Mouse (Mus musculus) spleen, adult 2 months (tissue): ENCODE results near the gene Ldb3. TPM values are rescaled to one million over a fixed set of nuclear protein-coding genes. Genes with fewer than 3 reads are reported as not detected.
A peak's percentile ranks its signal among the peaks of the same experiment; 100 is the strongest.

Experiments used
- DNase-seq, 2 experiments: peaks; one replicate each; pipeline versions ENCODE4 v3.0.0 to v3.0.0-alpha.2; 2012 to 2021; ENCODE audit warnings: low spot score in 2 of 2, low read depth in 1 of 2
- H3K27ac ChIP-seq: fragments of 200-500 bp; 2 replicates; pipeline ENCODE4 v1.5.1; 2012; ENCODE audit warnings: low read length, inconsistent platforms; ENCODE audit not compliant: insufficient read depth
- H3K27me3 ChIP-seq: fragments of 200-500 bp; 2 replicates; pipeline ENCODE4 v1.6.1; 2012; ENCODE audit warnings: mild to moderate bottlenecking, moderate library complexity, low read length, inconsistent platforms; ENCODE audit not compliant: control insufficient read depth, insufficient read depth
- H3K36me3 ChIP-seq: fragments of 200-500 bp; 2 replicates; pipeline ENCODE4 v1.6.1; 2012; ENCODE audit warnings: mild to moderate bottlenecking, low read length, inconsistent platforms; ENCODE audit not compliant: control insufficient read depth, insufficient read depth
- H3K4me1 ChIP-seq: fragments of 200-500 bp; 2 replicates; pipeline ENCODE4 v1.6.1; 2011; ENCODE audit warnings: inconsistent platforms; ENCODE audit not compliant: control insufficient read depth, insufficient read depth, insufficient read length
- H3K4me3 ChIP-seq: fragments of 200-500 bp; 2 replicates; pipeline ENCODE4 v1.5.1; 2011; ENCODE audit warnings: mild to moderate bottlenecking, inconsistent platforms; ENCODE audit not compliant: insufficient read depth, insufficient read length; ENCODE audit errors: extremely low read depth
- CTCF ChIP-seq: fragments of 200-500 bp; IDR thresholded peaks from 2 replicates; pipeline ENCODE4 v1.5.1; 2011; ENCODE audit warnings: mild to moderate bottlenecking, inconsistent platforms; ENCODE audit not compliant: insufficient read depth, insufficient read length, insufficient replicate concordance; ENCODE audit errors: extremely low read depth
- POLR2A ChIP-seq: fragments of 200-500 bp; IDR thresholded peaks from 2 replicates; pipeline ENCODE4 v1.6.1; 2011; ENCODE audit warnings: low read depth, low read length, inconsistent platforms
- WGBS: fragments of 180-500 bp; shearing (Covaris S2); methylation state at CpG from one replicate; pipeline ENCODE4 v1.1.7; 2018; 5-methylcytosine and 5-hydroxymethylcytosine counted together
- polyA plus RNA-seq: library from polyadenylated mRNA; depleted of rRNA; stranded (reverse); fragments of >200 nt; gene quantifications from 2 replicates; pipeline ENCODE4 v1.2.3, GENCODE M21; 2012

The Ldb3 gene
- polyA plus RNA-seq, 1 experiment: 0.74 TPM

DNA sequence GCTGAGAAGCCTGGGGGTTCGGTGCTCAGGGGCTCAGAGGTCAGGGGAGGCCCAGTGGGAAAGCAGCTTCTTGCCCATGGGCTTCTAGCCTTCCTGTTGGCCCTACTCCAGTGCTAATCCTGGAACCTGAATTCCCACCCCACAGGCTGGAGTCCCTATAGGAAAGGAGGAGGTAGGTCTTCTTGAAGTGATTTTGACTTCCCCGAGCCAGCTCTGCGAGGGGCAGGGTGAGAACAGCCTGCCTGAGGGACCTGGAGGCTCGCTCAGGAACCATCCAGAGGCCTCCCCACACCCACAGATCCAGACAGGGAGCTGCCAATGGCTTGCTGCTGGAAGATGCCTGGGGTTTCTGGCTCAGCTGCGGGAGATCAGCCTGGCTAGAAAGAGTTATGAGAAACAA, 20.8 kb downstream of the Ldb3 start:
- Histone ChIP-seq H3K4me3 (no peak overlapping the region), H3K4me1 (no peaks in the 10 kb centered on the region), H3K36me3 (no peaks in the 10 kb centered on the region), H3K27me3 (no peaks in the 10 kb centered on the region), H3K27ac (no peak overlapping the region)
- no peak for TF ChIP-seq POLR2A
- DNase-seq: no peak
- 73% methylated on average over 5 of the region's 5 CpGs for WGBS

DNA sequence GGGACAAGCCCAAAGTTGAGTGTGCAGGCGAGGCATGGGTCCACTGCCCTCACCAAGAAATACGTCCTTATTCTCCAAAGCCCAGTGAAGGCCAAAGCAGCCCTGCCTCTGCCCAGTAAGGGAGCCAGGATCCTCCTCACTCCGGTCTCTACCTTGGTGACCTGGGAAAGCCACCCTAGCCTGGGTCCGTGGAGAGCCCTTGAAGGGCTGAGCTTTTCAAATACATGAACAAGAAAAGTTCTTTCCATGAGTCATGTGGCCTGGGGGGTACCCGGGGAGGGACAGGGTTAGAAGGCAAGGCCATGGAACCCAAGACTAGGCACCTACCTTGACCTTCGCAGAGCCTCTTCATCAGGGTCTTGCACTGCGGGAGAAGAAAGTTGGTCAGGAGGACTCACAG, 22.0 kb downstream of the Ldb3 start:
- Histone ChIP-seq H3K4me3 (no peak overlapping the region), H3K36me3 (no peaks in the 10 kb centered on the region), H3K4me1 (no peaks in the 10 kb centered on the region), H3K27ac (no peak overlapping the region), H3K27me3 (no peaks in the 10 kb centered on the region)
- no peak for DNase-seq
- TF ChIP-seq POLR2A (no peak), CTCF (no peak)
- 91% methylated on average over 7 of the region's 7 CpGs for WGBS

- Histone ChIP-seq H3K27me3 (no peaks in the 10 kb centered on the region), H3K27ac (no peak overlapping the region), H3K4me3 (no peak overlapping the region), H3K36me3 (no peaks in the 10 kb centered on the region), H3K4me1 (no peaks in the 10 kb centered on the region)
- no peak for DNase-seq
- TF ChIP-seq CTCF: no peak
- no peak for TF ChIP-seq POLR2A
- 82% methylated on average over 17 of the region's 17 CpGs for WGBS
Observed at GRCm38 (mm10) chr14:34565711-34566110, 22.8 kb downstream of the Ldb3 start.

DNA sequence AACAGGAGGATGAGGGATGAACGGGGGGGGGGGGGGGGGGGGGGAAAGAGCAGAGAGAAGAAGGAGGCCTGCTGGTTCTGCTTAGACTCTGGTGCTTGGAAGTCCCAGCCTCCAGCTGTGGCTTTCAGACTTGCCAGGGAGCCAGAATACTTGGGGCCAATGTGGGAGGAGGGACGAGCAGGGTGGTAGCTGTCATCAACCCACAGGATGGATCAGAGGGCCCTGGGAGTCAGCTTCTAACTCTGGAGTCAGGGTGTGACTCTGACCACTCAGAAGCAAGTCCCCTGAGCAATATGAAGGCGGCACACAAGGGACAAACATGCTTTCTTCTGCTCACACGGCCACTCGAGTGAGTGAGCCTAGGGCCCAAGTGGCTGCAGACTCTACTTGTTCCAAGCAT, 23.8 kb downstream of the Ldb3 start:
- H3K27ac ChIP-seq: peak overlapping the region; percentile 3; the same call in 1 of the 2 replicates
- no peak for TF ChIP-seq POLR2A
- no peak for TF ChIP-seq CTCF
- no peaks in the 10 kb centered on the region for H3K4me1 ChIP-seq
- H3K27me3 ChIP-seq: no peaks in the 10 kb centered on the region
- no peak for DNase-seq
- no peak overlapping the region for H3K4me3 ChIP-seq
- no peaks in the 10 kb centered on the region for H3K36me3 ChIP-seq
- WGBS: 77% methylated on average over 5 of the region's 5 CpGs

DNA sequence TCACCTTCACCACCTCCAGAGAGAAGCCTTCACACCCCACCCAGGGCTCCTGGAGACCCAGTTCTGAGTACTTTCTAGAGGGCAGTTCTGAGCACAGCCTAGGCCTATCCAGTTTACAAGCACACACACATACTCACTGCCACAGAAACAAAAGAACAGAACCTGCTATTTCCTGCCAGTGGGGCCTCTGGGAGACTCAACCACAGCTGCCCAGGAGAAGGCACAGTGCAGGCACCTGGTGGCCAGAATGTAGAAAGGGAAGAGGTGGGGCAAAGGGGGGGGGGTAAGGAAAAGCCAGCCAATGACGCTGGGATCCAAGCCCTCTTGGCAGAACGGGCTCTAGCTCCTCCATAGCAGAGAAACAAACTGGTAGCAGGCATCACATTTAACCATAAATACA, 26.1 kb downstream of the Ldb3 start:
- Histone ChIP-seq H3K4me3 (no peak overlapping the region), H3K36me3 (no peaks in the 10 kb centered on the region), H3K27me3 (no peaks in the 10 kb centered on the region), H3K27ac (no peak overlapping the region), H3K4me1 (no peaks in the 10 kb centered on the region)
- TF ChIP-seq POLR2A: no peak
- TF ChIP-seq CTCF: no peak
- no peak for DNase-seq
- 18% methylated on average over 2 of the region's 2 CpGs for WGBS

- no peaks in the 10 kb centered on the region for H3K36me3 ChIP-seq
- 88% methylated on average over 8 of the region's 8 CpGs for WGBS
- DNase-seq: no peak
- no peak overlapping the region for H3K4me3 ChIP-seq
- no peaks in the 10 kb centered on the region for H3K4me1 ChIP-seq
- H3K27ac ChIP-seq: no peak overlapping the region
- no peaks in the 10 kb centered on the region for H3K27me3 ChIP-seq
- TF ChIP-seq POLR2A: no peak
Observed at GRCm38 (mm10) chr14:34561647-34562046, 26.8 kb downstream of the Ldb3 start.

GRCm38 (mm10) chr14:34558947-34559346, 29.5 kb downstream of the Ldb3 start:
- WGBS: 73% methylated on average over 9 of the region's 9 CpGs
- DNase-seq: no peak
- Histone ChIP-seq H3K4me3 (no peak overlapping the region), H3K27me3 (no peaks in the 10 kb centered on the region), H3K4me1 (no peaks in the 10 kb centered on the region), H3K36me3 (no peaks in the 10 kb centered on the region), H3K27ac (no peak overlapping the region)
- no peak for TF ChIP-seq CTCF
- no peak for TF ChIP-seq POLR2A
